Mouse (Mus musculus) neural tube, embryonic 15.5 days (tissue): ENCODE results near the gene E130311K13Rik. TPM values are rescaled to one million over a fixed set of nuclear protein-coding genes. Genes with fewer than 3 reads are reported as not detected.

Source experiments
- ATAC-seq: fragments of 200-750 bp; cut with Nextera tagmentation; 2 replicates; pipeline ENCODE4 v1.8.0; 2017; ENCODE audit warnings: mild to moderate bottlenecking, moderate TSS enrichment, moderate library complexity; ENCODE audit not compliant: low FRiP score
- H3K27ac ChIP-seq: fragments of 300-500 bp; sonication (generic); replicated peaks from 2 replicates; pipeline ENCODE4 v1.5.1; 2015; ENCODE audit warnings: mild to moderate bottlenecking, inconsistent platforms
- H3K27me3 ChIP-seq: fragments of 300-500 bp; sonication (generic); replicated peaks from 2 replicates; pipeline ENCODE4 v1.6.1; 2015; ENCODE audit warnings: inconsistent platforms
- H3K36me3 ChIP-seq: fragments of 300-500 bp; sonication (generic); 2 replicates; pipeline ENCODE4 v1.6.1; 2015; ENCODE audit warnings: inconsistent platforms
- H3K4me1 ChIP-seq: fragments of 300-500 bp; sonication (generic); 2 replicates; pipeline ENCODE4 v1.6.1; 2015; ENCODE audit warnings: inconsistent platforms
- H3K4me2 ChIP-seq: fragments of 300-500 bp; sonication (generic); 2 replicates; pipeline ENCODE4 v1.6.1; 2015; ENCODE audit warnings: inconsistent platforms, mild to moderate bottlenecking, moderate library complexity
- H3K4me3 ChIP-seq: fragments of 300-500 bp; sonication (generic); replicated peaks from 2 replicates; pipeline ENCODE4 v1.5.1; 2015; ENCODE audit warnings: mild to moderate bottlenecking, inconsistent platforms
- H3K9ac ChIP-seq: fragments of 300-500 bp; sonication (generic); replicated peaks from 2 replicates; pipeline ENCODE4 v1.6.1; 2015; ENCODE audit warnings: mild to moderate bottlenecking, inconsistent platforms
- H3K9me3 ChIP-seq: fragments of 300-500 bp; sonication (generic); replicated peaks from 2 replicates; pipeline ENCODE4 v1.6.1; 2016; ENCODE audit warnings: inconsistent platforms
- WGBS: fragments of 180-500 bp; shearing (Covaris S2); methylation state at CpG from one replicate; pipeline ENCODE4 v1.1.7; 2015; ENCODE audit warnings: mixed read lengths; 5-methylcytosine and 5-hydroxymethylcytosine counted together
- polyA plus RNA-seq: library from polyadenylated mRNA; unstranded; fragments of >200 nt; fragmentation: Nextera tagmentation; extraction: Ambion mirVana; gene quantifications from 2 replicates; pipeline ENCODE4 v1.2.1, GENCODE M21; 2015

E130311K13Rik gene
- polyA plus RNA-seq, 1 experiment from 2014 or later = 8.0 TPM

- WGBS = 66% methylated on average over 3 of the region's 3 CpGs
- no peak for ATAC-seq
- Histone ChIP-seq H3K27ac (no peak overlapping the region), H3K9ac (no peak overlapping the region), H3K4me3 (no peak overlapping the region), H3K4me2 (no peak overlapping the region), H3K9me3 (no peaks in the 10 kb centered on the region), H3K36me3 (peaks cover 5% of the 10 kb centered on the region; the same call in 1 of the 2 replicates), H3K27me3 (no peaks in the 10 kb centered on the region), H3K4me1 (no peaks in the 10 kb centered on the region)
Observed at GRCm38 (mm10) chr3:63919634-63920033, 9.6 kb downstream of the E130311K13Rik start.

GRCm38 (mm10) chr3:63910301-63910700 lies 19.0 kb downstream of the E130311K13Rik start:
- no peak overlapping the region for H3K4me3 ChIP-seq
- H3K9me3 ChIP-seq = no peaks in the 10 kb centered on the region
- H3K27ac ChIP-seq = no peak overlapping the region
- no peak overlapping the region for H3K9ac ChIP-seq
- H3K4me2 ChIP-seq = no peak overlapping the region
- ATAC-seq = no peak
- peaks cover 2% of the 10 kb centered on the region; the same call in 1 of the 2 replicates for H3K36me3 ChIP-seq
- H3K4me1 ChIP-seq = peaks cover 2% of the 10 kb centered on the region
- no peaks in the 10 kb centered on the region for H3K27me3 ChIP-seq
- 80% methylated on average over 4 of the region's 4 CpGs for WGBS

- H3K4me1 ChIP-seq = peaks cover 6% of the 10 kb centered on the region
- ATAC-seq = peak; percentile 51; the same call in 1 of the 2 replicates
- peak overlapping the region; percentile 41 for H3K9ac ChIP-seq
- H3K27me3 ChIP-seq = no peaks in the 10 kb centered on the region
- H3K4me3 ChIP-seq = peak overlapping the region; percentile 43
- H3K9me3 ChIP-seq = no peaks in the 10 kb centered on the region
- H3K27ac ChIP-seq = no peak overlapping the region
- 2% methylated on average over 18 of the region's 18 CpGs for WGBS
- peak overlapping the region; percentile 80 for H3K4me2 ChIP-seq
- no peaks in the 10 kb centered on the region for H3K36me3 ChIP-seq
Observed at GRCm38 (mm10) chr3:63905241-63905640, 24.0 kb downstream of the E130311K13Rik start.

DNA sequence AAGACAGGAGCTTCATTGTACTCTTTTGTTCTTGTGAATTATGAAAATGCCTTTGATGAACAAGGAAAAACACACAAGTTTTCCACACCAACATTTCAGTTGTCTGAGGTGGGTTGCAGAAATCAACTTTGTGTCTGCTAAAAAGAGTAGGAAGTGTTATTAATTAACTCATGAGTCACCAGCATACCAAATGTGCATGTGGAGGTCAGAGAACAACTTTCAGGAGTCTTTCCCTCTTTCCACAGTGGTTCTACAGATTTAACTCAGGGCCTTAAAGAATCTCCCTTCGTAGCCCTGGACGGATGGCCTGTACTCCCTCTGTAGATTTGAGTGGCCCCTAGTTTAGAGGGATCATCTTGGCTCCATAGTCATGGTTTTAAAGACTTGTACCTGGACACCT lies 25.1 kb downstream of the E130311K13Rik start:
- Histone ChIP-seq H3K36me3 (no peaks in the 10 kb centered on the region), H3K9me3 (no peaks in the 10 kb centered on the region), H3K4me1 (peaks cover 16% of the 10 kb centered on the region), H3K27ac (no peak overlapping the region), H3K9ac (no peak overlapping the region), H3K4me2 (no peak overlapping the region), H3K27me3 (no peaks in the 10 kb centered on the region), H3K4me3 (no peak overlapping the region)
- WGBS = 81% methylated on average over 2 of the region's 2 CpGs
- ATAC-seq = no peak

DNA sequence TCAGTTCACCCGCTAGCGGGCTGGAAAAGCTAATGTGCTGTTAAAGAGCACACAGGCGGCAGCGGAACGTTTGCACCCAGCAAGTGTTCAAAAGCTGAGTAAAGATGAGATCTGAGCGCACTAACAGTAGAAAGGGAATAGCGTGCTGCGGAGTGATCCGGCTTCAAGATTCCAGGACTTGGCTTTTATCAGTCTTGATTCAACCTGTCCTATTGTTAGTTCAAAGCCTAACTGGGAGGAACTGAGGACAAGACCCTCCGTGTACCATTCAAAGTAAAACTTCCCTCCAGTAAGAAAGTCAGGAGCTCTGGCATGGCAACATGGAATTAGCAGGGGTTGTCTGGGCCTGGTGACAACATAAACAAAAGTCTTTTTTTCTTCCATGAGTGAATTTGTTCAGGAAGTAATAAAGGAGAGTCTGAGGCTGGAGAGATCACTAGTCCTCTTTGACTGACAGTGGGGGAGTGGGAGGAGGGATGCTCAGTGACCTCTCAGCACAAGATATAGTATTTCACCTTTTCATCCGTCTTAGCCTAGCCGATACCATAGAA lies 29.2 kb downstream of the E130311K13Rik start:
- H3K9ac ChIP-seq = no peak overlapping the region
- peak overlapping the region; percentile 88 for H3K4me3 ChIP-seq
- H3K27me3 ChIP-seq = no peaks in the 10 kb centered on the region
- H3K4me2 ChIP-seq = peak overlapping the region; percentile 93
- H3K9me3 ChIP-seq = no peaks in the 10 kb centered on the region
- H3K36me3 ChIP-seq = no peaks in the 10 kb centered on the region
- H3K27ac ChIP-seq = no peak overlapping the region
- WGBS = 2% methylated on average over 12 of the region's 12 CpGs
- ATAC-seq = no peak
- H3K4me1 ChIP-seq = peaks cover 22% of the 10 kb centered on the region

DNA sequence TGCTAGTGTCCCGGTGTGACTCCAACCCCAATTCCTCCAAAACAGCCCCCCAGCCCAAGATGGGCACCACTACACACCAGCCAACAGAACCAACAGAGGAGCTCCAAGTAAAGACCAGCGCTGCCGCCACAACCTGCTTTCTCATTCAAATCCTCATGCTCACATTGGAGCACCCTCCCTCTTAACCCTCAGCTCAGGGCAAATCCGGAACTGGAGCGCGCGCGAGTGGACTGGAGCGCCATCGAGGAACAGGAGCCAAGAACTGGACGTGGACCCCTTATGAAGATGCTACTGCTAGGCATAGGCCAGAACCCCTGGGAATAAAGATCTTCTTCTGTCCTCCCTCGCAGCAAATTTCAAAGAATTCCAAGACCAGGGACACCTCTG lies 30.0 kb downstream of the E130311K13Rik start, which contains the start of gene Plch1:
TSS of gene Plch1 (minus strand) at position 164 of the 387 bp plus-strand sequence.
- ATAC-seq = peak; percentile 85
- Histone ChIP-seq H3K9ac (peak within 1 kb of the TSS; percentile 70), H3K4me2 (peak within 1 kb of the TSS; percentile 93), H3K4me1 (peaks cover 22% of the 10 kb centered on the region), H3K36me3 (no peaks in the 10 kb centered on the region), H3K9me3 (no peaks in the 10 kb centered on the region), H3K27me3 (no peaks in the 10 kb centered on the region), H3K4me3 (peak within 1 kb of the TSS; percentile 88), H3K27ac (peak within 1 kb of the TSS; percentile 90)
- WGBS = under 1% methylated on average over 12 of the region's 12 CpGs

GRCm38 (mm10) chr3:63898581-63899308 lies 30.5 kb downstream of the E130311K13Rik start:
- Histone ChIP-seq H3K4me3 (peak overlapping the region; percentile 88), H3K9me3 (no peaks in the 10 kb centered on the region), H3K27ac (peak overlapping the region; percentile 90), H3K36me3 (no peaks in the 10 kb centered on the region), H3K9ac (peak overlapping the region; percentile 70), H3K4me2 (peak overlapping the region; percentile 93), H3K4me1 (peaks cover 22% of the 10 kb centered on the region), H3K27me3 (no peaks in the 10 kb centered on the region)
- WGBS = under 1% methylated on average over 41 of the region's 41 CpGs
- peak; percentile 94 for ATAC-seq

GRCm38 (mm10) chr3:63897177-63897576 lies 32.1 kb downstream of the E130311K13Rik start:
- H3K4me3 ChIP-seq = no peak overlapping the region
- peaks cover 22% of the 10 kb centered on the region for H3K4me1 ChIP-seq
- peak overlapping the region; percentile 93 for H3K4me2 ChIP-seq
- H3K9ac ChIP-seq = no peak overlapping the region
- WGBS = 8% methylated on average over 1 of the region's 1 CpGs
- no peaks in the 10 kb centered on the region for H3K36me3 ChIP-seq
- H3K9me3 ChIP-seq = no peaks in the 10 kb centered on the region
- H3K27ac ChIP-seq = no peak overlapping the region
- H3K27me3 ChIP-seq = no peaks in the 10 kb centered on the region
- ATAC-seq = no peak

GRCm38 (mm10) chr3:63896303-63896702 lies 33.0 kb downstream of the E130311K13Rik start:
- Histone ChIP-seq H3K4me2 (no peak overlapping the region), H3K9ac (no peak overlapping the region), H3K36me3 (no peaks in the 10 kb centered on the region), H3K4me1 (peaks cover 22% of the 10 kb centered on the region), H3K27ac (no peak overlapping the region), H3K4me3 (no peak overlapping the region), H3K27me3 (no peaks in the 10 kb centered on the region), H3K9me3 (no peaks in the 10 kb centered on the region)
- ATAC-seq = no peak
- WGBS = 38% methylated on average over 4 of the region's 4 CpGs

DNA sequence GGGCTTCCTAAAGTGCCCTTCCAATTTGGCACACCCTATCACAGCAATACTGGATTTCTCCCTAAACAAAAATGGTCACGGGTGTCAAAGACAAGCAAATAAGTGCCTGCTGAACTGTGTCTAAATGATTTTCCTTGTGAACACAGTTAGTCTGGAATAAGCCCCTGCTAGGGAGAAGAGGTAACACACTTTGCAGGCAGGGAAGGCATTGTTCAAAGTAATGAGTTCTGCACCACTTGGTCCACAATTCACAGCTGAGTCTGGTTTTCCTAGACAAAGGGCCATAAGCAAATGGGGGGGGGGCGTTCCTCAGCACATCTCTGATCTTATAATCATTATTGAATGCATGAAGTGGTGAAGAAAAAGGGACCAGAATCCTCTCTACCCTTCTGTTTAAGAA lies 33.5 kb downstream of the E130311K13Rik start:
- H3K27me3 ChIP-seq = no peaks in the 10 kb centered on the region
- no peak overlapping the region for H3K27ac ChIP-seq
- no peaks in the 10 kb centered on the region for H3K9me3 ChIP-seq
- H3K36me3 ChIP-seq = no peaks in the 10 kb centered on the region
- no peak for ATAC-seq
- no peak overlapping the region for H3K4me3 ChIP-seq
- 19% methylated on average over 2 of the region's 2 CpGs for WGBS
- H3K4me2 ChIP-seq = no peak overlapping the region
- no peak overlapping the region for H3K9ac ChIP-seq
- peaks cover 22% of the 10 kb centered on the region for H3K4me1 ChIP-seq

DNA sequence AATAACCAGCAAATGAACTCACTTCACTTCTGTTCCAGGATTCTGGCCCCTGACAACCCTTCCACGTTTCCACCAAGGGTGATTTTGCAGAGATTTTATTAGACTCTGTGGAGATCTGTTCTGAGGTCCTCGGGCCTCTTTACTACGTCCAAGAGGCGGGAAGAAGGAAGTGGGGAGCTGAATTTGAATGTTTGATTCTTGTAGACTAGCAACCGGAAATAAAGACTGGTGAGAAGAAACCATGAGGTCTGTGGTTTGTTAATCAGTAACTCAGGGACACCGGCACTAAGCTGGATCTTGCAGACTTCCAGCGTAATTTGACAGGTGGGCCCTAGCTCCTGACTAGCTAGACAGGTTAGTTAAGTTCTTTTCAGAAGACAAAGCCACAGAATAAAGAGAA lies 35.6 kb downstream of the E130311K13Rik start:
- H3K4me1 ChIP-seq = peaks cover 10% of the 10 kb centered on the region
- WGBS = 33% methylated on average over 7 of the region's 7 CpGs
- H3K27ac ChIP-seq = no peak overlapping the region
- no peak overlapping the region for H3K4me2 ChIP-seq
- ATAC-seq = no peak
- no peak overlapping the region for H3K9ac ChIP-seq
- no peaks in the 10 kb centered on the region for H3K27me3 ChIP-seq
- H3K4me3 ChIP-seq = no peak overlapping the region
- no peaks in the 10 kb centered on the region for H3K9me3 ChIP-seq
- no peaks in the 10 kb centered on the region for H3K36me3 ChIP-seq

GRCm38 (mm10) chr3:63892154-63892553 lies 37.1 kb downstream of the E130311K13Rik start:
- Histone ChIP-seq H3K27ac (no peak overlapping the region), H3K36me3 (no peaks in the 10 kb centered on the region), H3K9me3 (no peaks in the 10 kb centered on the region), H3K4me2 (no peak overlapping the region), H3K4me3 (no peak overlapping the region), H3K4me1 (peaks cover under 1% of the 10 kb centered on the region; the same call in 1 of the 2 replicates), H3K27me3 (no peaks in the 10 kb centered on the region), H3K9ac (no peak overlapping the region)
- whole genome bisulfite sequencing = 49% methylated on average over 3 of the region's 3 CpGs
- ATAC-seq = no peak
